Mouse (Mus musculus): Measurements from ENCODE around the gene Prdm11.

DNA sequence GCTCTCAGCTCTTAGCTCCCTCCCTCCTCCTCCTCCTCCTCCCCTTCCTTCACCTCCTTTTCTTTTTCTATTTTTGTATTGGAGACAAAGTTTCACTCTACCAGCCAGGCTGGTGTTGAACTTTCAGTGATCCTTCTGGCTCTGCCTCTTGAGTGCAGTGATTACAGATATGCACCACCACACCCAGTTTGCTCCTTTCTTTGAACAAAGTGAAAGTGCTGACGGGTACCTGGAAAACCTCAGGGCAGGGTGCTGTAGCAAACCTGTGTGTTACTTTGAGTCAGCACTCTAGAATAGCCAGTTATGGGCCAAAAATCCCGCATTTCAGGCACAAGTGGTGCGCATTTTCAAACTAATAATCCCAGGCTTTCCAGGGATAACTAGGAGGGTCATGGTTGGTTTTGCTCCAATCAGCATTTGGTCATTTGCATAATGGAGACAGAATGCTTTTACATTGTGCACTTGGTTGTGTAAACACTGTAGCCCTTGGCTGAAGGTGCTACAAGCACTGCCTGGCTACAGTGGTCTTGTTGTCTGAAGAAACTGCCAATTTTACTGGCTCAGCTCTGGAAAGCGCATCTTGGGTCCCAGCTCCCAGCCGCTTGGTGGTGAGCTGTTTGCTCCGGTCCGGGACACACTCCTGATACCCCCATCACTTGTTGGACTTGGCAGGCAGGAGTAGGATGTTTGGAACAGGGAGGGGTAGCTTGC is 43.6 kb upstream of the Prdm11 start:
- TF ChIP-seq CTCF (IDR thresholded peaks at IDR 0.05; ENCODE audit: borderline replicate concordance, extremely low read depth, insufficient read depth, insufficient read length): no peak
- no peak for TF ChIP-seq POLR2A (IDR thresholded peaks at IDR 0.05; ENCODE audit: borderline replicate concordance, extremely low read depth, insufficient read depth, insufficient read length, poor library complexity, severe bottlenecking)

Measured in brain, embryonic 14.5 days (tissue).